Mouse (Mus musculus) cerebellum, adult 9-11 months (tissue): ENCODE measurements around the gene Ip6k1.

Experiments
- DNase-seq: peaks from one replicate; pipeline ENCODE4 v3.0.0; 2022

Gene Ip6k1

GRCm38 (mm10) chr9:108001922-108002770 is at the start of gene Ip6k1:
Gene Ip6k1, plus strand, starts transcription at chr9:108002501.
- DNase-seq: peak; percentile 100

- DNase-seq: no peak
Observed at GRCm38 (mm10) chr9:107955613-107956289, 46.5 kb upstream of the Ip6k1 start.

- no peak for DNase-seq
Observed at GRCm38 (mm10) chr9:107957141-107957540, 45.2 kb upstream of the Ip6k1 start.

GRCm38 (mm10) chr9:107959896-107960295 is 42.4 kb upstream of the Ip6k1 start:
- no peak for DNase-seq

GRCm38 (mm10) chr9:107960928-107961327 is 41.4 kb upstream of the Ip6k1 start:
- DNase-seq: no peak

- no peak for DNase-seq
Observed at GRCm38 (mm10) chr9:107961351-107961762, 40.9 kb upstream of the Ip6k1 start.

- DNase-seq: no peak
Observed at GRCm38 (mm10) chr9:107961881-107962280, 40.4 kb upstream of the Ip6k1 start.

GRCm38 (mm10) chr9:107962916-107963315 is 39.4 kb upstream of the Ip6k1 start:
- no peak for DNase-seq

GRCm38 (mm10) chr9:107963700-107964099 is 38.6 kb upstream of the Ip6k1 start:
- DNase-seq: peak; percentile 78

GRCm38 (mm10) chr9:107964681-107965080 is 37.6 kb upstream of the Ip6k1 start:
- no peak for DNase-seq

GRCm38 (mm10) chr9:107966676-107967075 is 35.6 kb upstream of the Ip6k1 start:
- no peak for DNase-seq

- DNase-seq: no peak
Observed at GRCm38 (mm10) chr9:107967437-107967836, 34.9 kb upstream of the Ip6k1 start.

GRCm38 (mm10) chr9:107968531-107968930 is 33.8 kb upstream of the Ip6k1 start:
- DNase-seq: no peak

GRCm38 (mm10) chr9:107970311-107970710 is 32.0 kb upstream of the Ip6k1 start:
- no peak for DNase-seq

GRCm38 (mm10) chr9:107971690-107972541 is 30.4 kb upstream of the Ip6k1 start:
- DNase-seq: no peak

- DNase-seq: no peak
Observed at GRCm38 (mm10) chr9:107974491-107975171, 27.7 kb upstream of the Ip6k1 start.

- DNase-seq: no peak
Observed at GRCm38 (mm10) chr9:107975399-107976386, 26.6 kb upstream of the Ip6k1 start, which contains the start of gene Uba7. Gene Uba7, plus strand, starts transcription at chr9:107975505.

GRCm38 (mm10) chr9:107978815-107979214 is 23.5 kb upstream of the Ip6k1 start:
- no peak for DNase-seq

- no peak for DNase-seq
Observed at GRCm38 (mm10) chr9:107981684-107982605, 20.4 kb upstream of the Ip6k1 start.
